Mouse (Mus musculus): ENCODE measurements around the gene Btbd35f10. TPM values are rescaled to one million over a fixed set of nuclear protein-coding genes. Genes with fewer than 3 reads are reported as not detected.
"Not testable (repeated sequence)": the region's sequence is repeated elsewhere in the genome, so short reads cannot be mapped to it uniquely, and the experiment has no call there.

Gene Btbd35f10
- not detected in 2 replicates for polyA plus RNA-seq (2016; fragmentation: Nextera tagmentation; extraction: Ambion mirVana)

DNA sequence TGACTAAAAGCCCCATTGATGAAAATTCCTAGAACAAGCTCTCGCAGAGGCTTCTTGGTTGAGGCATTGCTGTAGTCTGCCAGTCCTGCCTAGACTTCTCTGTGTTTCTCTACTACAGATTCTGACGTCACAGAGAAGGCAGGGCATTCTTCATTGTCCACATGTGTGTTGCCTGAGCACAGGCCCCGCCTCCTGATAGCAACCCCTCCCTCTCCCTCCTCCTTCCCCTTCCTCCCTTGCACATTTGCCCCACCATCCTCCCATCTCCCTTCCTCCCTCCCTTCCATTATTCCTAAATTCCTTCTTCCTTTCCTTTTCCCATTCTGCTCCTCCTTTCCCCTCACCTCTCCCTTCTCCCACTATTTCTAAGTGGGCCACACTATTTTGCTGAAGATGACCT, at the start of gene Btbd35f10:
Btbd35f10 (minus strand) TSS at position 101 of the 400 bp plus-strand sequence.
- not testable (repeated sequence) for H3K27me3 ChIP-seq (replicated peaks); H3K27ac ChIP-seq (ENCODE audit: poor library complexity, severe bottlenecking); H3K4me1 ChIP-seq (replicated peaks); ATAC-seq (ENCODE audit: insufficient number of reproducible peaks, low FRiP score); H3K4me2 ChIP-seq; H3K4me3 ChIP-seq; H3K9ac ChIP-seq; H3K9me3 ChIP-seq (replicated peaks); H3K36me3 ChIP-seq
- no CpG with 5 or more reads among the region's 3 CpGs for WGBS

Other genes starting within 250 kb of the Btbd35f10 start
- gene Btbd35f18, start 52.7 kb downstream of the Btbd35f10 start, polyA plus RNA-seq (2016; fragmentation: Nextera tagmentation; extraction: Ambion mirVana): not detected in 2 replicates
- not detected in 2 replicates for gene Btbd35f16, start 204.1 kb upstream of the Btbd35f10 start, polyA plus RNA-seq (2016; fragmentation: Nextera tagmentation; extraction: Ambion mirVana)